Mouse (Mus musculus) heart, embryonic 16.5 days (tissue): Measurements from ENCODE around the gene Nanp. TPM values are rescaled to one million over a fixed set of nuclear protein-coding genes. Genes with fewer than 3 reads are reported as not detected.

Source experiments
- ATAC-seq: fragments of 200-750 bp; cut with Nextera tagmentation; replicated peaks from 2 replicates; pipeline ENCODE4 v1.8.0; 2017; ENCODE audit warnings: moderate number of reproducible peaks; ENCODE audit not compliant: insufficient read depth, low FRiP score; ENCODE audit errors: extremely low read depth
- H3K27ac ChIP-seq: fragments of 300-500 bp; sonication (generic); 2 replicates; pipeline ENCODE4 v1.5.1; 2014; ENCODE audit warnings: mild to moderate bottlenecking, low read length, control low read depth, moderate library complexity
- H3K27me3 ChIP-seq: fragments of 300-500 bp; sonication (generic); 2 replicates; pipeline ENCODE4 v1.6.1; 2014; ENCODE audit warnings: low read length, mixed read lengths; ENCODE audit not compliant: control insufficient read depth, insufficient read depth
- H3K36me3 ChIP-seq: fragments of 300-500 bp; sonication (generic); 2 replicates; pipeline ENCODE4 v1.6.1; 2014; ENCODE audit not compliant: control insufficient read depth, insufficient read depth
- H3K4me1 ChIP-seq: fragments of 300-500 bp; sonication (generic); 2 replicates; pipeline ENCODE4 v1.6.1; 2014; ENCODE audit warnings: low read length, mixed read lengths; ENCODE audit not compliant: control insufficient read depth, insufficient read depth
- H3K4me2 ChIP-seq: fragments of 300-500 bp; sonication (generic); 2 replicates; pipeline ENCODE4 v1.6.1; 2014; ENCODE audit warnings: low read depth, mild to moderate bottlenecking, control low read depth, low read length
- H3K4me3 ChIP-seq: fragments of 300-500 bp; sonication (generic); 2 replicates; pipeline ENCODE4 v1.5.1; 2014; ENCODE audit warnings: mild to moderate bottlenecking, control low read depth, low read length
- H3K9ac ChIP-seq: fragments of 300-500 bp; sonication (generic); 2 replicates; pipeline ENCODE4 v1.6.1; 2014; ENCODE audit warnings: low read length, control low read depth
- H3K9me3 ChIP-seq: fragments of 300-500 bp; sonication (generic); replicated peaks from 2 replicates; pipeline ENCODE4 v1.6.1; 2016; ENCODE audit warnings: low read length; ENCODE audit not compliant: control insufficient read depth
- WGBS: fragments of 180-500 bp; shearing (Covaris S2); extraction: QIAGEN DNeasy Blood & Tissue Kit; methylation state at CpG from one replicate; pipeline ENCODE4 v1.1.7; 2014; 5-methylcytosine and 5-hydroxymethylcytosine counted together
- polyA plus RNA-seq: library from polyadenylated mRNA; unstranded; fragments of >200 nt; fragmentation: Nextera tagmentation; extraction: Ambion mirVana; gene quantifications from 2 replicates; pipeline ENCODE4 v1.2.1, GENCODE M21; 2015

Gene Nanp
- polyA plus RNA-seq, 1 experiment from 2014 or later, result 22.0 TPM

GRCm38 (mm10) chr2:151021158-151021557 is 18.0 kb downstream of the Nanp start:
- no peaks in the 10 kb centered on the region for H3K4me1 ChIP-seq
- H3K36me3 ChIP-seq, result no peaks in the 10 kb centered on the region
- ATAC-seq, result 0 out of 2 replicates have a peak, but pooled peaks have one; percentile 23
- H3K9ac ChIP-seq, result no peak overlapping the region
- no peak overlapping the region for H3K4me2 ChIP-seq
- H3K4me3 ChIP-seq, result no peak overlapping the region
- no peak overlapping the region for H3K27ac ChIP-seq
- no peaks in the 10 kb centered on the region for H3K9me3 ChIP-seq
- no peaks in the 10 kb centered on the region for H3K27me3 ChIP-seq
- 83% methylated on average over 10 of the region's 10 CpGs for WGBS

DNA sequence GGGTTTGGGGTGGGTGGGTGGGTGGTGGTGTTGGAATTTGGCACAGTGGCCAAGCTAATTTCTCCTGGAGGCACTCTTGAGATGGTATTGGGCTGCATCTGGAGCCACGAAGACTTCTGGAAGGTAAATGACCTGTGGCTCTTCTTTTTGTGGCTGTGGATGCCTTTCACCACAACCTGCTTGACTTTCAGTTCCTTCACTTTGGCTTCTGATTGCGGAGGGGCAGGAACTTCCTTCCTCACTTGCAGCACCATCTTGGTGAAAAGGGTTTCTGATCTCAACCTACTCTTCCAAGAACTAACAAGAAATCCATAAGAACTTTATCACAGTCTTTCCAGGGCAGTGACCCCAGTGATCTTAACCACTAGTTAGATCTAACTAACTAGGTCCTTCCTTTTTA is 23.9 kb downstream of the Nanp start:
- no peak for ATAC-seq
- H3K9ac ChIP-seq, result no peak overlapping the region
- H3K27me3 ChIP-seq, result 0 out of 2 replicates have a peak, but pooled peaks cover 2% of the 10 kb centered on the region
- no peaks in the 10 kb centered on the region for H3K9me3 ChIP-seq
- no peak overlapping the region for H3K27ac ChIP-seq
- no peak overlapping the region for H3K4me3 ChIP-seq
- WGBS, result 60% methylated on average over 2 of the region's 2 CpGs
- H3K4me1 ChIP-seq, result no peaks in the 10 kb centered on the region
- H3K36me3 ChIP-seq, result no peaks in the 10 kb centered on the region
- H3K4me2 ChIP-seq, result no peak overlapping the region

GRCm38 (mm10) chr2:151011273-151011672 is 27.9 kb downstream of the Nanp start:
- Histone ChIP-seq H3K27ac (no peak overlapping the region), H3K36me3 (no peaks in the 10 kb centered on the region), H3K4me1 (no peaks in the 10 kb centered on the region), H3K4me2 (no peak overlapping the region), H3K4me3 (no peak overlapping the region), H3K27me3 (0 out of 2 replicates have a peak, but pooled peaks cover 6% of the 10 kb centered on the region), H3K9me3 (no peaks in the 10 kb centered on the region), H3K9ac (no peak overlapping the region)
- no peak for ATAC-seq
- WGBS, result 44% methylated on average over 1 of the region's 1 CpGs

DNA sequence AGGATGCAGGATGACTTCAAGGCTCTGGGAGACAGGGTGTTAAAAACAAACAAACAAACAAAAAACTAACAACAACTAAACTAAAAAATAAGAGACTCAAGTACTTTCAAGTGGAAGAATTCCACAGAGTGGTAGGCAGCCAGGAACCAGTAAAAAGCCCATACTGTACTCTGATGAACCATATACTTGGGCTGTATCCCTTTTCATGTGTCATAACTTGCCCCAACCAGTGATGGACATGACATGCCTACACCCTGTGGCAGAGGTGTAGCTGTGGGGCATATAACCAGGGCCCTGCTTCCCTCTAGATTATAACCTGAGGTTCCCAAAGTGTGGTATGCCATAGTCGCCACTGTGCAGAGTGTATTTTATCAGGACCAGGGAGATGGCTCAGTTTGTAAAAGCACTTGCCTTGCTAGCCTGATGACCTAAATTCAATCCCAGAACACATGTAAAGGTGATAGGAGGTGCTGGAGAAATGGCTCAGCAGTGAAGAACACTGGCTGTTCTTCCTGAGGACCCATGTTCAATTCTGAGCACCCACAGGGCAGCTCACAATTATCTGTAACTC is 29.6 kb downstream of the Nanp start:
- no peak overlapping the region; the same call in 1 of the 2 replicates for H3K9ac ChIP-seq
- H3K4me2 ChIP-seq, result peak overlapping the region; percentile 99
- ATAC-seq, result no peak; the same call in 1 of the 2 replicates
- H3K4me1 ChIP-seq, result no peaks in the 10 kb centered on the region
- H3K27me3 ChIP-seq, result 0 out of 2 replicates have a peak, but pooled peaks cover 6% of the 10 kb centered on the region
- WGBS, result 88% methylated on average over 1 of the region's 1 CpGs
- no peaks in the 10 kb centered on the region for H3K9me3 ChIP-seq
- no peaks in the 10 kb centered on the region for H3K36me3 ChIP-seq
- no peak overlapping the region for H3K27ac ChIP-seq
- peak overlapping the region; percentile 77 for H3K4me3 ChIP-seq

DNA sequence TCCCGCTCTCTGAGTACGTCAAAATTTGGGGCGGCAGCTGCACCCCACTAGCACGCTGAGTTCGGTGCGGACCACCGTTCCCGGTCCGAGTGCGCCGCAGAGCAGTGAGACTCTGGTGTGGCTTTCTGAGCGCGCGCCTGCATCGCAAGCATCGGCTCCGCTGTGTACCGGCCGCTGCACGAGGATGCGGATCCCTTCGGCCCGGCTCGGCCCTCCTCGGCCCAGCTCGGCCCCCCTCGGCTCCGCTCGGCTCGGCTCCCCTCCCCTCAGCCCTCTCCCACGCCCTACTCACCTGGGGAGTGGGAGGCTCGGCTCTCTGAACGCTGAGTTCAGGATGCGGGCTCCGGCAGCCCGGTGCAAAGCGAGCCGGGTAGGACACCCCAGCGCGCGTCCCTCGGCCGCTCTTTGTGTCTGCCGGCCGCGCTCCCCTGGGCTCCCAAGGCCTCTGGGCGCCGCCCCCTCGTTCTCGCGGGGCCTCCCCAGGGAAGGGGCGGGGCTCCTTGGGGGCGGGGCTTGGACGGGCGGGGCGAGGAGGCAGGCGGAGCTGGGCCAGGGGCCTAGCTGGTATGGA is 30.2 kb downstream of the Nanp start:
- Histone ChIP-seq H3K27ac (peak overlapping the region; percentile 16; the same call in 1 of the 2 replicates), H3K9me3 (no peaks in the 10 kb centered on the region), H3K36me3 (no peaks in the 10 kb centered on the region), H3K4me3 (peak overlapping the region; percentile 77), H3K4me2 (peak overlapping the region; percentile 99), H3K27me3 (0 out of 2 replicates have a peak, but pooled peaks cover 6% of the 10 kb centered on the region), H3K9ac (peak overlapping the region; percentile 80), H3K4me1 (no peaks in the 10 kb centered on the region)
- WGBS, result under 1% methylated on average over 57 of the region's 57 CpGs
- ATAC-seq, result peak; percentile 91

- Histone ChIP-seq H3K4me1 (no peaks in the 10 kb centered on the region), H3K4me2 (peak overlapping the region; percentile 99), H3K9me3 (no peaks in the 10 kb centered on the region), H3K4me3 (peak overlapping the region; percentile 77), H3K27me3 (0 out of 2 replicates have a peak, but pooled peaks cover 6% of the 10 kb centered on the region), H3K27ac (no peak overlapping the region; the same call in 1 of the 2 replicates), H3K9ac (peak overlapping the region; percentile 80), H3K36me3 (no peaks in the 10 kb centered on the region)
- under 1% methylated on average over 21 of the region's 21 CpGs for WGBS
- no peak; the same call in 1 of the 2 replicates for ATAC-seq
Observed at GRCm38 (mm10) chr2:151008517-151008932, 30.7 kb downstream of the Nanp start.

GRCm38 (mm10) chr2:151008006-151008405 is 31.2 kb downstream of the Nanp start:
- Histone ChIP-seq H3K36me3 (no peaks in the 10 kb centered on the region), H3K27me3 (0 out of 2 replicates have a peak, but pooled peaks cover 6% of the 10 kb centered on the region), H3K27ac (no peak overlapping the region), H3K4me3 (peak overlapping the region; percentile 77), H3K9ac (peak overlapping the region; percentile 80), H3K4me2 (peak overlapping the region; percentile 99), H3K9me3 (no peaks in the 10 kb centered on the region), H3K4me1 (no peaks in the 10 kb centered on the region)
- ATAC-seq, result no peak
- WGBS, result 45% methylated on average over 6 of the region's 6 CpGs

DNA sequence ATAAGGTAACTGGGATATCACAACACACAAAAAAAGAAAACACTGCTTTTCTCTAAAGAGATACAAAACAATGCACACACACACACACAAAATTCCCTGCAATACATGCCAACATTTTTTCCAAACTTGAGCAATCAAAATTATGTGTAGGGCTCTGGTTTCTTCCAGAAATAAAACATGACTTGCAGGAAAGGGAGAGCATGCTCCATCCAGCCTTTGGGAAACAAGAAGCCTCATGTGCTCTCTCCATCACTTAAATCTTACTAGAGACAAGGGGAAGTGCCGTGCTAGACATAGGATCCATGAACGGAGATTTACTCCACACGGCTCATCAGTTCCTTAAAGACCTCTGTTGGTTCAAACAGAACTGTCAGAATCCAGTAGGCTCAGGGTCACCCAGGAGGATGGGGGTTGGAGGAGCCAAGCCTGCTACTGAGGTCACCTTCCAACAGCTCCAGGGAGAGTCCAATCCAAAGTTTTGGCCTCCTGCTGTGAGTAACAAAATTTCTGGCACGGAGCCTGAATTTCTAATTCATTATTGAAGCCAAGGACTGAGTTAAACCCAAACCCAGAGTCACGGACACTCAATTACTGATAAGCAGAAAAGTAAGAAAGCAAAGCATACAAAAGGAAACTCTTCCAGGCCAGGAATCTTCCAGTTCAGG is 32.8 kb downstream of the Nanp start:
- H3K9ac ChIP-seq, result no peak overlapping the region
- H3K4me3 ChIP-seq, result no peak overlapping the region
- H3K27ac ChIP-seq, result no peak overlapping the region
- no peaks in the 10 kb centered on the region for H3K36me3 ChIP-seq
- no peak overlapping the region for H3K4me2 ChIP-seq
- no peaks in the 10 kb centered on the region for H3K9me3 ChIP-seq
- 0 out of 2 replicates have a peak, but pooled peaks cover 6% of the 10 kb centered on the region for H3K27me3 ChIP-seq
- 0 out of 2 replicates have a peak, but pooled peaks cover 2% of the 10 kb centered on the region for H3K4me1 ChIP-seq
- 69% methylated on average over 5 of the region's 5 CpGs for WGBS
- ATAC-seq, result no peak

- Histone ChIP-seq H3K9me3 (no peaks in the 10 kb centered on the region), H3K4me3 (no peak overlapping the region), H3K4me2 (no peak overlapping the region), H3K27me3 (0 out of 2 replicates have a peak, but pooled peaks cover 3% of the 10 kb centered on the region), H3K4me1 (0 out of 2 replicates have a peak, but pooled peaks cover 2% of the 10 kb centered on the region), H3K9ac (no peak overlapping the region), H3K27ac (no peak overlapping the region), H3K36me3 (no peaks in the 10 kb centered on the region)
- ATAC-seq, result no peak
- 78% methylated on average over 10 of the region's 10 CpGs for WGBS
Observed at GRCm38 (mm10) chr2:151004390-151004789, 34.8 kb downstream of the Nanp start.
